11 mouse cellular contexts compared by ENCODE assay signal in genomic region chr9:63974258-63975023, GRCm38 (mm10). TPM values are rescaled to one million over a fixed set of nuclear protein-coding genes. Genes with fewer than 3 reads are reported as not detected.
A peak's percentile ranks its signal among the peaks of the same experiment; 100 is the strongest.
DNase-seq lines count a peak whose midpoint lies in the region; ATAC-seq lines count a peak whose summit lies in the region.
"Had no signal": no experiment of that assay in that cellular context is flagged by ENCODE, and none has a peak within 500 bp of the region (broad histone marks: within the 10 kb centered on the region; RNA-seq: fewer than 3 reads in every experiment).

No protein-coding gene starts in this region.

- peaks cover 99% of the 10 kb centered on the region for H3K4me1 ChIP-seq in heart, embryonic 13.5 days
- H3K4me1 ChIP-seq in lung, embryonic 16.5 days (replicated peaks; ENCODE audit: control insufficient read depth, insufficient read depth, low read length), result peaks cover 84% of the 10 kb centered on the region
- peaks cover 21% of the 10 kb centered on the region for H3K4me1 ChIP-seq in forebrain, embryonic 14.5 days (ENCODE audit: control insufficient read depth, insufficient read depth, low read length)

- WGBS in heart, embryonic 13.5 days, result 41% methylated on average over 13 of the region's 13 CpGs
- 50% methylated on average over 13 of the region's 13 CpGs for WGBS in lung, embryonic 16.5 days
- 33% methylated on average over 13 of the region's 13 CpGs for WGBS in forebrain, embryonic 14.5 days

- H3K9me3 ChIP-seq in heart, embryonic 13.5 days, result no peaks in the 10 kb centered on the region
- no peaks in the 10 kb centered on the region for H3K9me3 ChIP-seq in lung, embryonic 16.5 days (ENCODE audit: control insufficient read depth, low read length)
- H3K9me3 ChIP-seq in forebrain, embryonic 14.5 days (replicated peaks; ENCODE audit: control insufficient read depth, low read length), result no peaks in the 10 kb centered on the region

- intact Hi-C loops in heart, postnatal 25 days (cut with DNase I), result no loop called here

- ATAC-seq in heart, embryonic 13.5 days (ENCODE audit: extremely low read depth, insufficient number of reproducible peaks, low FRiP score, low TSS enrichment), result no peak
- ATAC-seq in lung, embryonic 16.5 days (ENCODE audit: low read depth), result no peak
- ATAC-seq in forebrain, embryonic 14.5 days, result no peak
- peak; percentile 55 for ATAC-seq in monocyte, adult 5-6 weeks (replicated peaks; ENCODE audit: insufficient number of reproducible peaks, low FRiP score, low TSS enrichment, poor library complexity, severe bottlenecking)
- ATAC-seq in erythroblast, adult 5-6 weeks (replicated peaks; ENCODE audit: low FRiP score, poor library complexity, severe bottlenecking), result no peak

- H3K4me2 ChIP-seq in heart, embryonic 13.5 days, result peak overlapping the region; percentile 14; the same call in 1 of the 2 replicates
- no peak overlapping the region for H3K4me2 ChIP-seq in lung, embryonic 16.5 days (ENCODE audit: low read depth, low read length)
- no peak overlapping the region for H3K4me2 ChIP-seq in forebrain, embryonic 14.5 days (ENCODE audit: low read length)

- H3K27ac ChIP-seq in heart, embryonic 13.5 days (replicated peaks), result peak overlapping the region; percentile 95
- peak overlapping the region; percentile 20 for H3K27ac ChIP-seq in lung, embryonic 16.5 days (ENCODE audit: low read length)
- H3K27ac ChIP-seq in forebrain, embryonic 14.5 days (ENCODE audit: low read depth, low read length), result peak overlapping the region; percentile 24; the same call in 1 of the 2 replicates

- DNase-seq in heart, postnatal 25 days (ENCODE audit: low spot score), result no peak
- no peak for DNase-seq in lung, adult 18-20 months
- DNase-seq in forebrain, embryonic 14.5 days (ENCODE audit: low spot score), result no peak
- DNase-seq in spleen, postnatal 36 days (ENCODE audit: low spot score in 2 of 2), result no peak
- DNase-seq: cerebellum, postnatal 10 days; midbrain, embryonic 14.5 days; thymus, postnatal 25 days had no signal

- H3K4me3 ChIP-seq in heart, embryonic 13.5 days, result no peak overlapping the region
- H3K4me3 ChIP-seq in lung, embryonic 16.5 days (ENCODE audit: low read length), result no peak overlapping the region
- H3K4me3 ChIP-seq in forebrain, embryonic 14.5 days (ENCODE audit: low read depth, low read length), result no peak overlapping the region

- H3K9ac ChIP-seq in heart, embryonic 13.5 days, result peak overlapping the region; percentile 74
- H3K9ac ChIP-seq in lung, embryonic 16.5 days (ENCODE audit: low read length), result peak overlapping the region; percentile 54; the same call in 1 of the 2 replicates
- H3K9ac ChIP-seq in forebrain, embryonic 14.5 days (ENCODE audit: low read length), result no peak overlapping the region; the same call in 1 of the 2 replicates

- peaks cover 25% of the 10 kb centered on the region for H3K36me3 ChIP-seq in heart, embryonic 13.5 days
- no peaks in the 10 kb centered on the region for H3K36me3 ChIP-seq in lung, embryonic 16.5 days (ENCODE audit: control insufficient read depth, insufficient read depth, low read length)
- H3K36me3 ChIP-seq in forebrain, embryonic 14.5 days (ENCODE audit: control insufficient read depth, insufficient read depth, low read length), result no peaks in the 10 kb centered on the region

- no peaks in the 10 kb centered on the region for H3K27me3 ChIP-seq in heart, embryonic 13.5 days (replicated peaks)
- H3K27me3 ChIP-seq in lung, embryonic 16.5 days (ENCODE audit: control insufficient read depth, insufficient read depth, low read depth, low read length), result no peaks in the 10 kb centered on the region
- H3K27me3 ChIP-seq in forebrain, embryonic 14.5 days (replicated peaks; ENCODE audit: control insufficient read depth, insufficient read depth, low read length), result no peaks in the 10 kb centered on the region

RNA-seq across cellular contexts. Expression of gene Smad6, which starts 47.4 kb away (rescaled TPM):
- polyA plus RNA-seq in heart, embryonic 13.5 days (2015; fragmentation: Nextera tagmentation; extraction: Ambion mirVana), result 18.5 and 19.3 TPM in 2 replicates
- 10 to 100 TPM in 1 of 2 experiments, 1 to 10 TPM in 1; 9.8 to 13.6 TPM for total RNA-seq in heart, postnatal 25 days (2021)
- polyA plus RNA-seq in lung, embryonic 16.5 days (2015; fragmentation: Nextera tagmentation; extraction: Ambion mirVana), result 6.8 and 8.6 TPM in 2 replicates
- polyA plus RNA-seq in forebrain, embryonic 14.5 days (2014; fragmentation: Nextera tagmentation; extraction: Ambion mirVana), result 1.8 and 1.9 TPM in 2 replicates
- 0.43 to 2.4 TPM (median 0.86 TPM) in 3 replicates for total RNA-seq in monocyte, adult 5-6 weeks (2017)
- not detected in 2 replicates for total RNA-seq in erythroblast, adult 5-6 weeks (2015; ENCODE audit: low replicate concordance)
- 0.60 TPM in 1 of 2 replicates, not detected in the other for total RNA-seq in erythroblast, adult 5-6 weeks (2017; ENCODE audit: low replicate concordance)

Comparison
In these comparisons a context has a peak if more than half of its experiments do, and no peak if none do; other contexts are left out.
1. H3K27ac ChIP-seq: peak in every context shown above with its lines; median percentile 95 in heart, embryonic 13.5 days; 24 in forebrain, embryonic 14.5 days; 20 in lung, embryonic 16.5 days.